Mouse (Mus musculus) layer of hippocampus, adult 9-11 months (tissue): ENCODE results near the gene Hjurp.
"Not testable (repeated sequence)": the region's sequence is repeated elsewhere in the genome, so short reads cannot be mapped to it uniquely, and the experiment has no call there.

Experiments used
- DNase-seq: peaks from one replicate; pipeline ENCODE4 v3.0.0; 2022

The Hjurp gene

GRCm38 (mm10) chr1:88235046-88235893, 42.2 kb downstream of the Hjurp start:
- DNase-seq: no peak

GRCm38 (mm10) chr1:88234646-88235045, 42.8 kb downstream of the Hjurp start:
- DNase-seq: no peak

GRCm38 (mm10) chr1:88234248-88234610, 43.2 kb downstream of the Hjurp start:
- no peak for DNase-seq

- DNase-seq: no peak
These were observed 43.8 kb downstream of the Hjurp start for GRCm38 (mm10) chr1:88233421-88234247.

- DNase-seq: no peak
These were observed 44.6 kb downstream of the Hjurp start for GRCm38 (mm10) chr1:88232664-88233380.

GRCm38 (mm10) chr1:88231803-88232499, 45.5 kb downstream of the Hjurp start:
- no peak for DNase-seq

GRCm38 (mm10) chr1:88230981-88231802, 46.2 kb downstream of the Hjurp start:
- DNase-seq: no peak

- no peak for DNase-seq
These were observed 47.0 kb downstream of the Hjurp start for GRCm38 (mm10) chr1:88230421-88230820.

GRCm38 (mm10) chr1:88229986-88230385, 47.4 kb downstream of the Hjurp start:
- no peak for DNase-seq

- no peak for DNase-seq
These were observed 47.9 kb downstream of the Hjurp start for GRCm38 (mm10) chr1:88229566-88229965.

GRCm38 (mm10) chr1:88228121-88228520, 49.3 kb downstream of the Hjurp start:
- DNase-seq: no peak

GRCm38 (mm10) chr1:88227482-88227881, 50.0 kb downstream of the Hjurp start:
- no peak for DNase-seq

- no peak for DNase-seq
These were observed 50.6 kb downstream of the Hjurp start, which contains the start of gene Mroh2a for GRCm38 (mm10) chr1:88226670-88227379. TSS of gene Mroh2a (plus strand) at chr1:88226986.

GRCm38 (mm10) chr1:88225741-88226140, 51.7 kb downstream of the Hjurp start:
- no peak for DNase-seq

- not testable (repeated sequence) for DNase-seq
These were observed 52.1 kb downstream of the Hjurp start for GRCm38 (mm10) chr1:88225301-88225700.

GRCm38 (mm10) chr1:88224029-88224776, 53.2 kb downstream of the Hjurp start:
- no peak for DNase-seq

- DNase-seq: no peak
These were observed 53.8 kb downstream of the Hjurp start for GRCm38 (mm10) chr1:88223591-88223990.

- DNase-seq: not testable (repeated sequence)
These were observed 54.4 kb downstream of the Hjurp start for GRCm38 (mm10) chr1:88223011-88223515.

GRCm38 (mm10) chr1:88222216-88222615, 55.2 kb downstream of the Hjurp start:
- no peak for DNase-seq

- DNase-seq: no peak
These were observed 57.1 kb downstream of the Hjurp start for GRCm38 (mm10) chr1:88220336-88220735.
